Mouse (Mus musculus): ENCODE results near the gene Robo2.
"Not testable (repeated sequence)": the region's sequence is repeated elsewhere in the genome, so short reads cannot be mapped to it uniquely, and the experiment has no call there.

The Robo2 gene

GRCm38 (mm10) chr16:74113155-74113554 lies 298.5 kb downstream of the Robo2 start:
- Histone ChIP-seq H3K36me3 (ENCODE audit: insufficient read depth, low read length) (no peaks in the 10 kb centered on the region), H3K4me3 (replicated peaks; ENCODE audit: low read length) (no peak overlapping the region), H3K9me3 (ENCODE audit: low read length) (no peaks in the 10 kb centered on the region), H3K27me3 (ENCODE audit: insufficient read depth, low read length) (no peaks in the 10 kb centered on the region), H3K4me1 (replicated peaks; ENCODE audit: low read depth, low read length) (no peaks in the 10 kb centered on the region)
- TF ChIP-seq POU5F1 (IDR thresholded peaks at IDR 0.05; ENCODE audit: borderline replicate concordance, low read length) = no peak
- no peak for TF ChIP-seq CTCF (conservative IDR thresholded peaks at IDR 0.05; ENCODE audit: low read length)
- no peak for TF ChIP-seq NANOG (IDR thresholded peaks at IDR 0.05; ENCODE audit: borderline replicate concordance, low read length)

GRCm38 (mm10) chr16:74111101-74111500 lies 300.5 kb downstream of the Robo2 start:
- no peaks in the 10 kb centered on the region for H3K27me3 ChIP-seq (ENCODE audit: insufficient read depth, low read length)

GRCm38 (mm10) chr16:74104449-74104848 lies 307.2 kb downstream of the Robo2 start:
- not testable (repeated sequence) for H3K4me1 ChIP-seq (replicated peaks; ENCODE audit: low read depth, low read length); H3K27me3 ChIP-seq (ENCODE audit: insufficient read depth, low read length); H3K9me3 ChIP-seq (ENCODE audit: low read length); H3K36me3 ChIP-seq (ENCODE audit: insufficient read depth, low read length); H3K4me3 ChIP-seq (replicated peaks; ENCODE audit: low read length)

More at GRCm38 (mm10) chr16:74111101-74111500, 300.5 kb downstream of the Robo2 start:
- Histone ChIP-seq H3K4me1 (replicated peaks; ENCODE audit: low read depth, low read length) (no peaks in the 10 kb centered on the region), H3K9me3 (ENCODE audit: low read length) (no peaks in the 10 kb centered on the region), H3K4me3 (replicated peaks; ENCODE audit: low read length) (no peak overlapping the region), H3K36me3 (ENCODE audit: insufficient read depth, low read length) (no peaks in the 10 kb centered on the region)
- TF ChIP-seq CTCF (conservative IDR thresholded peaks at IDR 0.05; ENCODE audit: low read length) (no peak), POU5F1 (IDR thresholded peaks at IDR 0.05; ENCODE audit: borderline replicate concordance, low read length) (no peak), NANOG (IDR thresholded peaks at IDR 0.05; ENCODE audit: borderline replicate concordance, low read length) (no peak)

GRCm38 (mm10) chr16:74092997-74093801 lies 318.4 kb downstream of the Robo2 start:
- H3K36me3 ChIP-seq (ENCODE audit: insufficient read depth, low read length) = no peaks in the 10 kb centered on the region
- H3K27me3 ChIP-seq (ENCODE audit: insufficient read depth, low read length) = no peaks in the 10 kb centered on the region
- TF ChIP-seq NANOG (IDR thresholded peaks at IDR 0.05; ENCODE audit: borderline replicate concordance, low read length) (no peak), CTCF (conservative IDR thresholded peaks at IDR 0.05; ENCODE audit: low read length) (no peak), POU5F1 (IDR thresholded peaks at IDR 0.05; ENCODE audit: borderline replicate concordance, low read length) (no peak)
- no peak overlapping the region for H3K4me3 ChIP-seq (replicated peaks; ENCODE audit: low read length)
- no peaks in the 10 kb centered on the region for H3K9me3 ChIP-seq (ENCODE audit: low read length)
- H3K4me1 ChIP-seq (replicated peaks; ENCODE audit: low read depth, low read length) = no peaks in the 10 kb centered on the region

GRCm38 (mm10) chr16:74089951-74090350 lies 321.7 kb downstream of the Robo2 start:
- H3K9me3 ChIP-seq (ENCODE audit: low read length) = no peaks in the 10 kb centered on the region

GRCm38 (mm10) chr16:74084188-74084587 lies 327.4 kb downstream of the Robo2 start:
- H3K36me3 ChIP-seq (ENCODE audit: insufficient read depth, low read length) = no peaks in the 10 kb centered on the region
- TF ChIP-seq CTCF (conservative IDR thresholded peaks at IDR 0.05; ENCODE audit: low read length) = no peak
- no peak for TF ChIP-seq POU5F1 (IDR thresholded peaks at IDR 0.05; ENCODE audit: borderline replicate concordance, low read length)
- no peak for TF ChIP-seq NANOG (IDR thresholded peaks at IDR 0.05; ENCODE audit: borderline replicate concordance, low read length)
- H3K4me1 ChIP-seq (replicated peaks; ENCODE audit: low read depth, low read length) = no peaks in the 10 kb centered on the region
- H3K9me3 ChIP-seq (ENCODE audit: low read length) = no peaks in the 10 kb centered on the region
- H3K27me3 ChIP-seq (ENCODE audit: insufficient read depth, low read length) = no peaks in the 10 kb centered on the region
- no peak overlapping the region for H3K4me3 ChIP-seq (replicated peaks; ENCODE audit: low read length)

More at GRCm38 (mm10) chr16:74089951-74090350, 321.7 kb downstream of the Robo2 start:
- Histone ChIP-seq H3K4me1 (replicated peaks; ENCODE audit: low read depth, low read length) (no peaks in the 10 kb centered on the region), H3K27me3 (ENCODE audit: insufficient read depth, low read length) (no peaks in the 10 kb centered on the region), H3K36me3 (ENCODE audit: insufficient read depth, low read length) (no peaks in the 10 kb centered on the region), H3K4me3 (replicated peaks; ENCODE audit: low read length) (no peak overlapping the region)
- TF ChIP-seq POU5F1 (IDR thresholded peaks at IDR 0.05; ENCODE audit: borderline replicate concordance, low read length) (no peak), NANOG (IDR thresholded peaks at IDR 0.05; ENCODE audit: borderline replicate concordance, low read length) (no peak), CTCF (conservative IDR thresholded peaks at IDR 0.05; ENCODE audit: low read length) (no peak)

- no peak overlapping the region for H3K4me3 ChIP-seq (replicated peaks; ENCODE audit: low read length)
- TF ChIP-seq CTCF (conservative IDR thresholded peaks at IDR 0.05; ENCODE audit: low read length) = no peak
- TF ChIP-seq POU5F1 (IDR thresholded peaks at IDR 0.05; ENCODE audit: borderline replicate concordance, low read length) = no peak
- TF ChIP-seq NANOG (IDR thresholded peaks at IDR 0.05; ENCODE audit: borderline replicate concordance, low read length) = no peak
- H3K9me3 ChIP-seq (ENCODE audit: low read length) = no peaks in the 10 kb centered on the region
- H3K36me3 ChIP-seq (ENCODE audit: insufficient read depth, low read length) = no peaks in the 10 kb centered on the region
- H3K27me3 ChIP-seq (ENCODE audit: insufficient read depth, low read length) = no peaks in the 10 kb centered on the region
- H3K4me1 ChIP-seq (replicated peaks; ENCODE audit: low read depth, low read length) = no peaks in the 10 kb centered on the region
These were observed 339.0 kb downstream of the Robo2 start for GRCm38 (mm10) chr16:74072671-74073070.

GRCm38 (mm10) chr16:74070628-74071027 lies 341.0 kb downstream of the Robo2 start:
- Histone ChIP-seq H3K36me3 (ENCODE audit: insufficient read depth, low read length) (no peaks in the 10 kb centered on the region), H3K27me3 (ENCODE audit: insufficient read depth, low read length) (no peaks in the 10 kb centered on the region)
- TF ChIP-seq CTCF (conservative IDR thresholded peaks at IDR 0.05; ENCODE audit: low read length) (no peak), NANOG (IDR thresholded peaks at IDR 0.05; ENCODE audit: borderline replicate concordance, low read length) (no peak), POU5F1 (IDR thresholded peaks at IDR 0.05; ENCODE audit: borderline replicate concordance, low read length) (no peak)

GRCm38 (mm10) chr16:74065958-74066357 lies 345.7 kb downstream of the Robo2 start:
- TF ChIP-seq CTCF (conservative IDR thresholded peaks at IDR 0.05; ENCODE audit: low read length) = no peak
- TF ChIP-seq POU5F1 (IDR thresholded peaks at IDR 0.05; ENCODE audit: borderline replicate concordance, low read length) = no peak
- TF ChIP-seq NANOG (IDR thresholded peaks at IDR 0.05; ENCODE audit: borderline replicate concordance, low read length) = no peak
- no peaks in the 10 kb centered on the region for H3K4me1 ChIP-seq (replicated peaks; ENCODE audit: low read depth, low read length)
- H3K36me3 ChIP-seq (ENCODE audit: insufficient read depth, low read length) = no peaks in the 10 kb centered on the region
- no peaks in the 10 kb centered on the region for H3K27me3 ChIP-seq (ENCODE audit: insufficient read depth, low read length)
- no peaks in the 10 kb centered on the region for H3K9me3 ChIP-seq (ENCODE audit: low read length)
- H3K4me3 ChIP-seq (replicated peaks; ENCODE audit: low read length) = no peak overlapping the region

More at GRCm38 (mm10) chr16:74070628-74071027, 341.0 kb downstream of the Robo2 start:
- no peaks in the 10 kb centered on the region for H3K9me3 ChIP-seq (ENCODE audit: low read length)
- H3K4me3 ChIP-seq (replicated peaks; ENCODE audit: low read length) = no peak overlapping the region
- H3K4me1 ChIP-seq (replicated peaks; ENCODE audit: low read depth, low read length) = no peaks in the 10 kb centered on the region

Data from E14TG2a.4 (cell line).